Mouse (Mus musculus) embryonic facial prominence, embryonic 11.5 days (tissue): ENCODE results near the gene Mlh3. TPM values are rescaled to one million over a fixed set of nuclear protein-coding genes. Genes with fewer than 3 reads are reported as not detected.

ENCODE experiments used
- ATAC-seq: fragments of 200-750 bp; cut with Nextera tagmentation; replicated peaks from 2 replicates; pipeline ENCODE4 v1.8.0; 2017; ENCODE audit warnings: low read depth; ENCODE audit not compliant: insufficient number of reproducible peaks, low FRiP score, low TSS enrichment
- DNase-seq: peaks from one replicate; pipeline ENCODE4 v3.0.0-alpha.2; 2015; ENCODE audit warnings: low spot score
- H3K27ac ChIP-seq: fragments of 300-500 bp; sonication (generic); replicated peaks from 2 replicates; pipeline ENCODE4 v1.5.1; 2014; ENCODE audit warnings: mild to moderate bottlenecking, low read depth, low read length, control low read depth
- H3K27me3 ChIP-seq: fragments of 300-500 bp; sonication (generic); 2 replicates; pipeline ENCODE4 v1.6.1; 2014; ENCODE audit warnings: mild to moderate bottlenecking, low read length, moderate library complexity, mixed read lengths; ENCODE audit not compliant: control insufficient read depth, insufficient read depth
- H3K36me3 ChIP-seq: fragments of 300-500 bp; sonication (generic); replicated peaks from 2 replicates; pipeline ENCODE4 v1.6.1; 2014; ENCODE audit warnings: low read depth, mild to moderate bottlenecking, low read length, moderate library complexity, mixed read lengths; ENCODE audit not compliant: control insufficient read depth, insufficient read depth
- H3K4me1 ChIP-seq: fragments of 300-500 bp; sonication (generic); 2 replicates; pipeline ENCODE4 v1.6.1; 2014; ENCODE audit warnings: low read length, mixed read lengths; ENCODE audit not compliant: control insufficient read depth, insufficient read depth
- H3K4me2 ChIP-seq: fragments of 300-500 bp; sonication (generic); 2 replicates; pipeline ENCODE4 v1.6.1; 2014; ENCODE audit warnings: low read depth, mild to moderate bottlenecking, control low read depth, low read length, moderate library complexity
- H3K4me3 ChIP-seq: fragments of 300-500 bp; sonication (generic); 2 replicates; pipeline ENCODE4 v1.5.1; 2014; ENCODE audit warnings: low read depth, low read length, control low read depth
- H3K9ac ChIP-seq: fragments of 300-500 bp; sonication (generic); replicated peaks from 2 replicates; pipeline ENCODE4 v1.6.1; 2014; ENCODE audit warnings: mild to moderate bottlenecking, control low read depth, low read length
- H3K9me3 ChIP-seq: fragments of 300-500 bp; sonication (generic); replicated peaks from 2 replicates; pipeline ENCODE4 v1.6.1; 2016; ENCODE audit warnings: mild to moderate bottlenecking, low read length, inconsistent platforms, mixed read lengths; ENCODE audit not compliant: control insufficient read depth
- WGBS: fragments of 180-500 bp; shearing (Covaris S2); extraction: QIAGEN DNeasy Blood & Tissue Kit; methylation state at CpG from one replicate; pipeline ENCODE4 v1.1.7; 2014; 5-methylcytosine and 5-hydroxymethylcytosine counted together
- polyA plus RNA-seq: library from polyadenylated mRNA; unstranded; fragments of >200 nt; fragmentation: Nextera tagmentation; extraction: Ambion mirVana; gene quantifications from 2 replicates; pipeline ENCODE4 v1.2.1, GENCODE M21; 2014

Gene Mlh3
- polyA plus RNA-seq, 1 experiment from 2014 or later, result 9.5 TPM

GRCm38 (mm10) chr12:85233376-85234358, 36.7 kb downstream of the Mlh3 start:
- ATAC-seq, result no peak
- Histone ChIP-seq H3K27me3 (no peaks in the 10 kb centered on the region), H3K9ac (no peak overlapping the region), H3K9me3 (no peaks in the 10 kb centered on the region), H3K4me2 (no peak overlapping the region), H3K36me3 (no peaks in the 10 kb centered on the region), H3K4me1 (no peaks in the 10 kb centered on the region), H3K27ac (no peak overlapping the region), H3K4me3 (no peak overlapping the region)
- 73% methylated on average over 21 of the region's 21 CpGs for WGBS
- no peak for DNase-seq

- H3K4me1 ChIP-seq, result peaks cover 6% of the 10 kb centered on the region; the same call in 1 of the 2 replicates
- no peaks in the 10 kb centered on the region for H3K27me3 ChIP-seq
- ATAC-seq, result 0 out of 2 replicates have a peak, but pooled peaks have one; percentile 26
- no peak overlapping the region for H3K4me2 ChIP-seq
- no peak overlapping the region; the same call in 1 of the 2 replicates for H3K27ac ChIP-seq
- DNase-seq, result no peak
- peaks cover 15% of the 10 kb centered on the region for H3K36me3 ChIP-seq
- H3K9me3 ChIP-seq, result no peaks in the 10 kb centered on the region
- 50% methylated on average over 15 of the region's 15 CpGs for WGBS
- H3K4me3 ChIP-seq, result no peak overlapping the region
- 0 out of 2 replicates have a peak overlapping the region, but pooled peaks have one; percentile 9 for H3K9ac ChIP-seq
Observed at GRCm38 (mm10) chr12:85227876-85228599, 42.4 kb downstream of the Mlh3 start.

- Histone ChIP-seq H3K36me3 (peaks cover 17% of the 10 kb centered on the region), H3K27ac (no peak overlapping the region), H3K4me1 (peaks cover 6% of the 10 kb centered on the region; the same call in 1 of the 2 replicates), H3K4me3 (no peak overlapping the region), H3K9ac (no peak overlapping the region), H3K4me2 (no peak overlapping the region), H3K9me3 (no peaks in the 10 kb centered on the region), H3K27me3 (no peaks in the 10 kb centered on the region)
- DNase-seq, result peak; percentile 58
- ATAC-seq, result peak; percentile 53; the same call in 1 of the 2 replicates
- 20% methylated on average over 7 of the region's 7 CpGs for WGBS
Observed at GRCm38 (mm10) chr12:85227227-85227626, 43.2 kb downstream of the Mlh3 start.

GRCm38 (mm10) chr12:85219905-85220290, 50.5 kb downstream of the Mlh3 start:
- Histone ChIP-seq H3K4me2 (peak overlapping the region; percentile 73), H3K4me3 (peak overlapping the region; percentile 81), H3K27me3 (no peaks in the 10 kb centered on the region; the same call in 1 of the 2 replicates), H3K36me3 (peaks cover 4% of the 10 kb centered on the region), H3K9me3 (no peaks in the 10 kb centered on the region), H3K4me1 (no peaks in the 10 kb centered on the region), H3K27ac (no peak overlapping the region), H3K9ac (peak overlapping the region; percentile 66)
- DNase-seq (no peak), ATAC-seq (peak; percentile 25; the same call in 1 of the 2 replicates)
- 3% methylated on average over 12 of the region's 12 CpGs for WGBS

- Histone ChIP-seq H3K4me1 (no peaks in the 10 kb centered on the region), H3K9me3 (no peaks in the 10 kb centered on the region), H3K36me3 (peaks cover 3% of the 10 kb centered on the region; the same call in 1 of the 2 replicates), H3K9ac (peak within 1 kb of the TSS; percentile 66), H3K27me3 (no peaks in the 10 kb centered on the region; the same call in 1 of the 2 replicates), H3K27ac (0 out of 2 replicates have a peak within 1 kb of the TSS, but pooled peaks have one; percentile 49), H3K4me3 (peak within 1 kb of the TSS; percentile 81), H3K4me2 (peak within 1 kb of the TSS; percentile 73)
- WGBS, result under 1% methylated on average over 54 of the region's 54 CpGs
- peak; percentile 99 for ATAC-seq
- peak; percentile 99 for DNase-seq
Observed at GRCm38 (mm10) chr12:85219236-85219904, 51.0 kb downstream of the Mlh3 start, which contains the start of gene Eif2b2. Gene Eif2b2, plus strand, starts transcription at chr12:85219481.

GRCm38 (mm10) chr12:85217733-85218310, 52.6 kb downstream of the Mlh3 start:
- WGBS, result 80% methylated on average over 2 of the region's 2 CpGs

GRCm38 (mm10) chr12:85215031-85215430, 55.4 kb downstream of the Mlh3 start:
- Histone ChIP-seq H3K4me1 (no peaks in the 10 kb centered on the region), H3K36me3 (no peaks in the 10 kb centered on the region), H3K27ac (no peak overlapping the region), H3K9me3 (no peaks in the 10 kb centered on the region), H3K9ac (no peak overlapping the region), H3K4me3 (no peak overlapping the region), H3K4me2 (no peak overlapping the region), H3K27me3 (no peaks in the 10 kb centered on the region; the same call in 1 of the 2 replicates)
- ATAC-seq, result no peak
- 55% methylated on average over 5 of the region's 5 CpGs for WGBS
- DNase-seq, result peak; percentile 50

More at GRCm38 (mm10) chr12:85217733-85218310, 52.6 kb downstream of the Mlh3 start:
- Histone ChIP-seq H3K4me2 (no peak overlapping the region), H3K4me1 (no peaks in the 10 kb centered on the region), H3K9me3 (no peaks in the 10 kb centered on the region), H3K4me3 (no peak overlapping the region), H3K9ac (no peak overlapping the region), H3K27me3 (no peaks in the 10 kb centered on the region; the same call in 1 of the 2 replicates), H3K36me3 (peaks cover under 1% of the 10 kb centered on the region; the same call in 1 of the 2 replicates), H3K27ac (no peak overlapping the region)
- ATAC-seq, result no peak
- no peak for DNase-seq
